Mouse (Mus musculus): Measurements from ENCODE around the gene Selenop. TPM values are rescaled to one million over a fixed set of nuclear protein-coding genes. Genes with fewer than 3 reads are reported as not detected.

The Selenop gene
- polyA plus RNA-seq, 1 experiment from 2014 or later = 189 TPM

- WGBS = 68% methylated on average over 1 of the region's 1 CpGs
- Histone ChIP-seq H3K27me3 (ENCODE audit: control insufficient read depth, insufficient read depth, low read length) (no peaks in the 10 kb centered on the region), H3K9me3 (ENCODE audit: control insufficient read depth, low read length) (no peaks in the 10 kb centered on the region), H3K4me3 (replicated peaks; ENCODE audit: low read length) (no peak overlapping the region), H3K4me2 (replicated peaks) (no peak overlapping the region), H3K9ac (no peak overlapping the region), H3K4me1 (replicated peaks; ENCODE audit: control insufficient read depth, insufficient read depth, low read length) (no peaks in the 10 kb centered on the region), H3K36me3 (replicated peaks; ENCODE audit: control insufficient read depth, insufficient read depth) (peaks cover 5% of the 10 kb centered on the region; the same call in 1 of the 2 replicates), H3K27ac (no peak overlapping the region)
- DNase-seq (ENCODE audit: low spot score) = no peak
- no peak for ATAC-seq (ENCODE audit: low FRiP score)
Observed at GRCm38 (mm10) chr15:3281737-3282136, 13.4 kb downstream of the Selenop start.

- Histone ChIP-seq H3K9ac (no peak overlapping the region), H3K27ac (no peak overlapping the region), H3K9me3 (ENCODE audit: control insufficient read depth, low read length) (no peaks in the 10 kb centered on the region), H3K36me3 (replicated peaks; ENCODE audit: control insufficient read depth, insufficient read depth) (no peaks in the 10 kb centered on the region), H3K4me2 (replicated peaks) (no peak overlapping the region), H3K4me1 (replicated peaks; ENCODE audit: control insufficient read depth, insufficient read depth, low read length) (no peaks in the 10 kb centered on the region), H3K4me3 (replicated peaks; ENCODE audit: low read length) (no peak overlapping the region), H3K27me3 (ENCODE audit: control insufficient read depth, insufficient read depth, low read length) (no peaks in the 10 kb centered on the region)
- no peak for ATAC-seq (ENCODE audit: low FRiP score)
- DNase-seq (ENCODE audit: low spot score) = no peak
Observed at GRCm38 (mm10) chr15:3286032-3286431, 17.7 kb downstream of the Selenop start.

GRCm38 (mm10) chr15:3290435-3290834 lies 22.1 kb downstream of the Selenop start:
- no peak overlapping the region for H3K4me3 ChIP-seq (replicated peaks; ENCODE audit: low read length)
- DNase-seq (ENCODE audit: low spot score) (no peak), ATAC-seq (ENCODE audit: low FRiP score) (no peak)
- H3K4me2 ChIP-seq (replicated peaks) = no peak overlapping the region
- no peak overlapping the region for H3K27ac ChIP-seq
- no peak overlapping the region for H3K9ac ChIP-seq
- H3K9me3 ChIP-seq (ENCODE audit: control insufficient read depth, low read length) = no peaks in the 10 kb centered on the region
- no peaks in the 10 kb centered on the region for H3K4me1 ChIP-seq (replicated peaks; ENCODE audit: control insufficient read depth, insufficient read depth, low read length)
- WGBS = 90% methylated on average over 3 of the region's 3 CpGs
- no peaks in the 10 kb centered on the region for H3K27me3 ChIP-seq (ENCODE audit: control insufficient read depth, insufficient read depth, low read length)
- no peaks in the 10 kb centered on the region for H3K36me3 ChIP-seq (replicated peaks; ENCODE audit: control insufficient read depth, insufficient read depth)

- Histone ChIP-seq H3K4me2 (replicated peaks) (no peak overlapping the region), H3K9me3 (ENCODE audit: control insufficient read depth, low read length) (no peaks in the 10 kb centered on the region), H3K27ac (no peak overlapping the region), H3K9ac (no peak overlapping the region), H3K36me3 (replicated peaks; ENCODE audit: control insufficient read depth, insufficient read depth) (no peaks in the 10 kb centered on the region), H3K27me3 (ENCODE audit: control insufficient read depth, insufficient read depth, low read length) (no peaks in the 10 kb centered on the region), H3K4me1 (replicated peaks; ENCODE audit: control insufficient read depth, insufficient read depth, low read length) (no peaks in the 10 kb centered on the region), H3K4me3 (replicated peaks; ENCODE audit: low read length) (no peak overlapping the region)
- ATAC-seq (ENCODE audit: low FRiP score) (no peak), DNase-seq (ENCODE audit: low spot score) (no peak)
- WGBS = 65% methylated on average over 1 of the region's 1 CpGs
Observed at GRCm38 (mm10) chr15:3293477-3293876, 25.1 kb downstream of the Selenop start.

- no peaks in the 10 kb centered on the region for H3K27me3 ChIP-seq (ENCODE audit: control insufficient read depth, insufficient read depth, low read length)
- no peak for ATAC-seq (ENCODE audit: low FRiP score)
- H3K4me2 ChIP-seq (replicated peaks) = no peak overlapping the region
- no peak overlapping the region for H3K4me3 ChIP-seq (replicated peaks; ENCODE audit: low read length)
- 79% methylated on average over 1 of the region's 1 CpGs for WGBS
- H3K36me3 ChIP-seq (replicated peaks; ENCODE audit: control insufficient read depth, insufficient read depth) = no peaks in the 10 kb centered on the region
- H3K9ac ChIP-seq = no peak overlapping the region
- H3K9me3 ChIP-seq (ENCODE audit: control insufficient read depth, low read length) = no peaks in the 10 kb centered on the region
- peak; percentile 69 for DNase-seq (ENCODE audit: low spot score)
- no peaks in the 10 kb centered on the region for H3K4me1 ChIP-seq (replicated peaks; ENCODE audit: control insufficient read depth, insufficient read depth, low read length)
- no peak overlapping the region for H3K27ac ChIP-seq
Observed at GRCm38 (mm10) chr15:3295986-3296385, 27.6 kb downstream of the Selenop start.

GRCm38 (mm10) chr15:3297615-3298014 lies 29.3 kb downstream of the Selenop start:
- Histone ChIP-seq H3K27me3 (ENCODE audit: control insufficient read depth, insufficient read depth, low read length) (no peaks in the 10 kb centered on the region), H3K4me3 (replicated peaks; ENCODE audit: low read length) (no peak overlapping the region), H3K9me3 (ENCODE audit: control insufficient read depth, low read length) (no peaks in the 10 kb centered on the region), H3K4me2 (replicated peaks) (no peak overlapping the region), H3K4me1 (replicated peaks; ENCODE audit: control insufficient read depth, insufficient read depth, low read length) (no peaks in the 10 kb centered on the region), H3K27ac (no peak overlapping the region), H3K9ac (no peak overlapping the region), H3K36me3 (replicated peaks; ENCODE audit: control insufficient read depth, insufficient read depth) (no peaks in the 10 kb centered on the region)
- ATAC-seq (ENCODE audit: low FRiP score) = no peak
- WGBS = 87% methylated on average over 8 of the region's 8 CpGs
- no peak for DNase-seq (ENCODE audit: low spot score)

GRCm38 (mm10) chr15:3300361-3301100 lies 32.2 kb downstream of the Selenop start:
- H3K9me3 ChIP-seq (ENCODE audit: control insufficient read depth, low read length) = no peaks in the 10 kb centered on the region
- no peaks in the 10 kb centered on the region for H3K36me3 ChIP-seq (replicated peaks; ENCODE audit: control insufficient read depth, insufficient read depth)
- no peak overlapping the region for H3K4me3 ChIP-seq (replicated peaks; ENCODE audit: low read length)
- H3K9ac ChIP-seq = no peak overlapping the region
- ATAC-seq (ENCODE audit: low FRiP score) (no peak), DNase-seq (ENCODE audit: low spot score) (no peak)
- H3K4me2 ChIP-seq (replicated peaks) = no peak overlapping the region
- H3K4me1 ChIP-seq (replicated peaks; ENCODE audit: control insufficient read depth, insufficient read depth, low read length) = no peaks in the 10 kb centered on the region
- H3K27me3 ChIP-seq (ENCODE audit: control insufficient read depth, insufficient read depth, low read length) = no peaks in the 10 kb centered on the region
- H3K27ac ChIP-seq = no peak overlapping the region
- WGBS = 82% methylated on average over 4 of the region's 4 CpGs

GRCm38 (mm10) chr15:3303426-3303825 lies 35.1 kb downstream of the Selenop start, which contains the start of gene Ccdc152:
TSS of gene Ccdc152 (minus strand) at chr15:3303526.
- WGBS = 92% methylated on average over 12 of the region's 12 CpGs
- Histone ChIP-seq H3K27ac (no peak within 1 kb of the TSS), H3K36me3 (replicated peaks; ENCODE audit: control insufficient read depth, insufficient read depth) (no peaks in the 10 kb centered on the region), H3K4me3 (replicated peaks; ENCODE audit: low read length) (no peak within 1 kb of the TSS), H3K27me3 (ENCODE audit: control insufficient read depth, insufficient read depth, low read length) (no peaks in the 10 kb centered on the region), H3K9me3 (ENCODE audit: control insufficient read depth, low read length) (no peaks in the 10 kb centered on the region), H3K4me1 (replicated peaks; ENCODE audit: control insufficient read depth, insufficient read depth, low read length) (no peaks in the 10 kb centered on the region), H3K9ac (no peak within 1 kb of the TSS), H3K4me2 (replicated peaks) (no peak within 1 kb of the TSS)
- DNase-seq (ENCODE audit: low spot score) (no peak), ATAC-seq (ENCODE audit: low FRiP score) (no peak)

GRCm38 (mm10) chr15:3309856-3310255 lies 41.5 kb downstream of the Selenop start:
- WGBS = 87% methylated on average over 3 of the region's 3 CpGs

GRCm38 (mm10) chr15:3312937-3313336 lies 44.6 kb downstream of the Selenop start:
- Histone ChIP-seq H3K4me1 (replicated peaks; ENCODE audit: control insufficient read depth, insufficient read depth, low read length) (no peaks in the 10 kb centered on the region), H3K4me2 (replicated peaks) (no peak overlapping the region), H3K27me3 (ENCODE audit: control insufficient read depth, insufficient read depth, low read length) (no peaks in the 10 kb centered on the region), H3K9me3 (ENCODE audit: control insufficient read depth, low read length) (no peaks in the 10 kb centered on the region), H3K27ac (no peak overlapping the region), H3K4me3 (replicated peaks; ENCODE audit: low read length) (no peak overlapping the region), H3K36me3 (replicated peaks; ENCODE audit: control insufficient read depth, insufficient read depth) (no peaks in the 10 kb centered on the region), H3K9ac (no peak overlapping the region)
- no peak for DNase-seq (ENCODE audit: low spot score)
- no peak for ATAC-seq (ENCODE audit: low FRiP score)

More at GRCm38 (mm10) chr15:3309856-3310255, 41.5 kb downstream of the Selenop start:
- H3K4me3 ChIP-seq (replicated peaks; ENCODE audit: low read length) = no peak overlapping the region
- no peaks in the 10 kb centered on the region for H3K9me3 ChIP-seq (ENCODE audit: control insufficient read depth, low read length)
- H3K4me1 ChIP-seq (replicated peaks; ENCODE audit: control insufficient read depth, insufficient read depth, low read length) = no peaks in the 10 kb centered on the region
- H3K27ac ChIP-seq = no peak overlapping the region
- no peak for DNase-seq (ENCODE audit: low spot score)
- no peaks in the 10 kb centered on the region for H3K27me3 ChIP-seq (ENCODE audit: control insufficient read depth, insufficient read depth, low read length)
- H3K4me2 ChIP-seq (replicated peaks) = no peak overlapping the region
- no peaks in the 10 kb centered on the region for H3K36me3 ChIP-seq (replicated peaks; ENCODE audit: control insufficient read depth, insufficient read depth)
- no peak overlapping the region for H3K9ac ChIP-seq
- no peak for ATAC-seq (ENCODE audit: low FRiP score)

Data from hindbrain, embryonic 14.5 days (tissue).